Mouse (Mus musculus): ENCODE measurements around the gene Myadml2. TPM values are rescaled to one million over a fixed set of nuclear protein-coding genes. Genes with fewer than 3 reads are reported as not detected.

The Myadml2 gene
- total and polyA plus RNA-seq, 3 experiments, result 0.68 TPM; not detected in 2

DNA sequence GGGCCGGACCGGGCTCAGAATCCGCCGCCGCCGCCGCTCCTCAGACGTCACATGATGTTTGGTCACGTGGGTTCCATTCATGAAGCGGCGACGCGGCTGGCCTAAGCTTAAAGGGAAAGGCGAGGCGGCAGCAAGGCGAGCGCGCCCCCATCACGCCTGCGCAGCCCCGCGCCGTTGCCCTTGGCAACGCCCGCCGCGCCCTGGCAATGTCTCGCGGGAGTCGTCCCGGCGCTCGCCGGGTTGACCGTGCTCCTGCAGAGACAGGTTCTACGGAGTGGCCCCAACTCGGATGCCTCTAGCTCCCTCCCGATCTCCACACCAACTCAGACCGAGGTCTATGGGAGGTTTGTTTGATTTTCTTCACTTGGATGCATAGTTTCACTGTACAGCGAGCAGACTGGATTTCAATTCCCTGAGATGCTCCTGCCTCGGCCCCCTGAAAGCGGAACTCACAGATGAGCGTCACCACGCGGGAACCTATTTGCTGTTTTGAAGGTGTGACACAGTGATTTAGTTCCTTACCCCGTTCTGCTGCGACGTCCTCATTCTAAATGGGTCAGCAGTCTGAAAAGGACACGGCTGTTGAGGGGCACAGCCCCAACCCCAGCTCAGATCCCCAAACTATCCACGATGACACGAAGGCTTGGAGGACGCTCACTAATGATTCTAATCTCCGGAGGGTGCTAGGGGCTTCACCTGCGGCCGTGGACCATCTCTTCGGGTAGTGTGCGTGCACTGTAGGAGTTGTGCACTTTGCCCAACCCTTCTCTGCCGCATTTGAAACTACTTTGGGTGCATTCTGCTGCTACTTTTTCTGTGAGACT, 14.2 kb downstream of the Myadml2 start, which contains the start of gene Mafg (continued):
- TF ChIP-seq TBP (conservative IDR thresholded peaks at IDR 0.05; ENCODE audit: low read depth, low read length) (peak; percentile 69; the same call in 1 of the 2 replicates), PAX5 (IDR thresholded peaks at IDR 0.05; ENCODE audit: low read length) (no peak), TCF12 (IDR thresholded peaks at IDR 0.05; ENCODE audit: low read depth, low read length) (peak; percentile 55), CTCF (conservative IDR thresholded peaks at IDR 0.05 in 1 of 2, IDR thresholded peaks at IDR 0.05 in 1 of 2; ENCODE audit: low read depth in 2 of 2, low read length in 2 of 2) (no peak), USF1 (IDR thresholded peaks at IDR 0.05; ENCODE audit: low read depth, low read length) (peak; percentile 97), EP300 (IDR thresholded peaks at IDR 0.05; ENCODE audit: low read length) (no peak), POLR2AphosphoS2 (IDR thresholded peaks at IDR 0.05; ENCODE audit: low read depth, low read length) (no peak), NRF1 (IDR thresholded peaks at IDR 0.05; ENCODE audit: low read depth, low read length) (peak; percentile 96), MAX (IDR thresholded peaks at IDR 0.05; ENCODE audit: low read length) (peak; percentile 95), MYC (IDR thresholded peaks at IDR 0.05; ENCODE audit: low read depth, low read length) (peak; percentile 80), SMC3 (IDR thresholded peaks at IDR 0.05; ENCODE audit: low read depth, low read length) (peak; percentile 16; the same call in 1 of the 2 replicates), KAT2A (IDR thresholded peaks at IDR 0.05; ENCODE audit: insufficient replicate concordance, low read length) (no peak), MAZ (IDR thresholded peaks at IDR 0.05; ENCODE audit: low read depth, low read length) (no peak), GABPA (IDR thresholded peaks at IDR 0.05; ENCODE audit: insufficient replicate concordance, low read depth, low read length) (no peak)

DNA sequence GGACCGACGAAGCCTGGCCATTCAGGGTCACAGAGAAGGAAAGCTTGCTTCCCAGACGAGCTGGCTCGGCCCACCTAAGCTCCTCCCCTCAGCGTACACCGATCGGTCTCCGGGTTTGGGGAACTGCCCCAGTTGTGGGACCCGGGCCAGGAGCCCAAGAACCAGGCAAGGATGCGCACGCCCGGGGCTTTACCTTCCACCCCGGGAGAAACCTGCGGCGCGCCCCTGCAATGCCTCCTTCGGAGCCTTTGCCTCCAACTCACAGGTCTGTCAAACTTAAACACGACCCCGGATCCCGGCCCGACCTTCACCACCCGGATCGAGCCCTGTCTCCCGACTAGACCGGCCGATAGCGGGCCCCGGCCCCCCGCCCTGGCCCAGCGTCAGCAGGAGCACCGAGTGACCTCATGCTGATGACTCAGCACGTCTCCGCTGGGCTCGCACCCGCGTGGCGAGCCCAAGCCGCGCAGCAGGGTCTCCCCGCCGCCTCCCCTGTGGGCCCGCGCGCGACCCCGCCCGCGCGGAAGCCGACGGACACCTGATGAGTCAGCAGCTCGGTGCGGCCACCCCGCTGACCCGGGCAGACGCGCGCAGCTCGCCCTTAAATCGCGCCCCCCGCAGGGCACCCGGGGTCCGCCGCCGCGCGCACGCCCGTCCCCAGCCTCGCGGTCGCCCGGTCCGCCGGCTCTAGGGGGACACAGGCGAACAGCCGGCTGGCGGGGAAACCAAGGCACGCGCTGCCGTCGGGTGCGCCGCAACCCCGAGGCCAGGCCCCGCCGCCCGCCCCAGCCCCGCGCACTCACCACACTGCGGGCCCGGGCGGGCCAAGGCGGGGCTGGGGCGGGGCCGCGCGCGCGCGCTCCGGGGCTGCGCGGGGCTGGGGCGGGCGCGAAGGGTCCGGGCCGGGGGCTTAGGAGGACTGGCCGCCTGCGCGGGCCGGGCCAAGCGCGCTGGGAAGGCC, 15.1 kb downstream of the Myadml2 start:
- Histone ChIP-seq H3K36me3 (replicated peaks in 1 of 2; ENCODE audit: control insufficient read depth in 1 of 2, insufficient read depth in 1 of 2, low read length in 1 of 2) (peaks cover 11 to 28% of the 10 kb centered on the region in 2 experiments), H3K4me2 (ENCODE audit: insufficient read depth, low read depth, poor library complexity, severe bottlenecking) (peak overlapping the region; percentile 87), H3K27me3 (replicated peaks) (no peaks in the 10 kb centered on the region), H3K9me3 (replicated peaks; ENCODE audit: low read length) (no peaks in the 10 kb centered on the region), H3K27ac (ENCODE audit: insufficient read depth, low read depth) (peak overlapping the region; percentile 71), H3K4me3 (replicated peaks in 1 of 3; ENCODE audit: low read depth in 2 of 3, low read length in 2 of 3, poor library complexity in 1 of 3) (peak overlapping the region; percentile 74 to 93 (median 83)), H3K4me1 (ENCODE audit: control insufficient read depth in 1 of 2, insufficient read depth in 2 of 2) (peaks cover 22 to 45% of the 10 kb centered on the region in 2 experiments), H3K9ac (ENCODE audit: insufficient read depth, low read depth) (peak overlapping the region; percentile 96), H3K79me2 (replicated peaks; ENCODE audit: control insufficient read depth, extremely low read depth, insufficient read depth, poor library complexity, severe bottlenecking) (peaks cover 39% of the 10 kb centered on the region)
- dilution Hi-C loops (cut with MboI; ENCODE audit: extremely low pct_ligation_motif_present, extremely low pct_unique_long_range_greater_than_20kb, low sequenced_read_pairs) (no loop called here), in situ Hi-C loops (cut with MboI; ENCODE audit: low pct_ligation_motif_present, low pct_unique_long_range_greater_than_20kb, low sequenced_read_pairs) (no loop called here)
- peak; percentile 72 for DNase-seq (ENCODE audit: extremely low read depth)
- TF ChIP-seq MAFK (IDR thresholded peaks at IDR 0.05; ENCODE audit: insufficient replicate concordance, low read length) (peak; percentile 93), POLR2AphosphoS2 (IDR thresholded peaks at IDR 0.05; ENCODE audit: low read depth, low read length) (no peak), ZMIZ1 (IDR thresholded peaks at IDR 0.05; ENCODE audit: low read depth, low read length) (peak; percentile 2; the same call in 1 of the 2 replicates), SMC3 (IDR thresholded peaks at IDR 0.05; ENCODE audit: low read depth, low read length) (no peak; the same call in 1 of the 2 replicates), IRF4 (IDR thresholded peaks at IDR 0.05; ENCODE audit: low read depth, low read length) (no peak), RAD21 (IDR thresholded peaks at IDR 0.05; ENCODE audit: low read depth, low read length) (no peak), GABPA (IDR thresholded peaks at IDR 0.05; ENCODE audit: insufficient replicate concordance, low read depth, low read length) (no peak), MAZ (IDR thresholded peaks at IDR 0.05; ENCODE audit: low read depth, low read length) (no peak), ELF1 (IDR thresholded peaks at IDR 0.05; ENCODE audit: low read depth, low read length) (no peak), ZC3H11A (IDR thresholded peaks at IDR 0.05; ENCODE audit: low read depth, low read length) (no peak), MAX (IDR thresholded peaks at IDR 0.05; ENCODE audit: low read length) (peak; percentile 56; the same call in 1 of the 2 replicates), NELFE (IDR thresholded peaks at IDR 0.05; ENCODE audit: low read depth, low read length) (no peak), RCOR1 (conservative IDR thresholded peaks at IDR 0.05; ENCODE audit: low read depth, low read length) (no peak), KAT2A (IDR thresholded peaks at IDR 0.05; ENCODE audit: insufficient replicate concordance, low read length) (no peak), USF1 (IDR thresholded peaks at IDR 0.05; ENCODE audit: low read depth, low read length) (no peak), UBTF (IDR thresholded peaks at IDR 0.05; ENCODE audit: low read depth, low read length) (no peak; the same call in 1 of the 2 replicates), TCF12 (IDR thresholded peaks at IDR 0.05; ENCODE audit: low read depth, low read length) (peak; percentile 48; the same call in 1 of the 2 replicates), MXI1 (IDR thresholded peaks at IDR 0.05; ENCODE audit: low read depth, low read length) (peak; percentile 78), TBP (conservative IDR thresholded peaks at IDR 0.05; ENCODE audit: low read depth, low read length) (no peak), ZKSCAN1 (IDR thresholded peaks at IDR 0.05; ENCODE audit: borderline replicate concordance, low read depth, low read length) (no peak), SIN3A (IDR thresholded peaks at IDR 0.05; ENCODE audit: low read length) (0 out of 2 replicates have a peak, but pooled peaks have one; percentile 36), PAX5 (IDR thresholded peaks at IDR 0.05; ENCODE audit: low read length) (no peak), NRF1 (IDR thresholded peaks at IDR 0.05; ENCODE audit: low read depth, low read length) (peak; percentile 51; the same call in 1 of the 2 replicates), USF2 (conservative IDR thresholded peaks at IDR 0.05; ENCODE audit: low read depth, low read length) (no peak), MYC (IDR thresholded peaks at IDR 0.05; ENCODE audit: low read depth, low read length) (peak; percentile 51; the same call in 1 of the 2 replicates), CHD2 (IDR thresholded peaks at IDR 0.05; ENCODE audit: low read length) (no peak), E2F4 (IDR thresholded peaks at IDR 0.05; ENCODE audit: insufficient replicate concordance, low read depth, low read length) (no peak), POLR2A (IDR thresholded peaks at IDR 0.05; ENCODE audit: low read depth, low read length) (peak; percentile 58; the same call in 1 of the 2 replicates)
